Mouse (Mus musculus) left cerebral cortex, postnatal 10 days (tissue): ENCODE measurements around the gene Cln5. TPM values are rescaled to one million over a fixed set of nuclear protein-coding genes. Genes with fewer than 3 reads are reported as not detected.

Experiments
- DNase-seq, 2 experiments: peaks; one replicate each; pipeline ENCODE4 v3.0.0; 2021 to 2022; ENCODE audit warnings: low spot score in 2 of 2, mixed read lengths in 1 of 2; ENCODE audit errors: extremely low spot score in 1 of 2
- intact Hi-C: fragments of 180-260 bp; cut with DNase I; formaldehyde crosslinking; loops from one replicate; pipeline ENCODE4 v1.15.1; 2025
- total RNA-seq, 2 experiments: library from RNA; stranded (reverse); gene quantifications; 2 replicates each; pipeline ENCODE4 v1.2.3; 2021

Cln5 gene
- 1 to 10 TPM; 5.9 to 6.0 TPM for total RNA-seq

DNA sequence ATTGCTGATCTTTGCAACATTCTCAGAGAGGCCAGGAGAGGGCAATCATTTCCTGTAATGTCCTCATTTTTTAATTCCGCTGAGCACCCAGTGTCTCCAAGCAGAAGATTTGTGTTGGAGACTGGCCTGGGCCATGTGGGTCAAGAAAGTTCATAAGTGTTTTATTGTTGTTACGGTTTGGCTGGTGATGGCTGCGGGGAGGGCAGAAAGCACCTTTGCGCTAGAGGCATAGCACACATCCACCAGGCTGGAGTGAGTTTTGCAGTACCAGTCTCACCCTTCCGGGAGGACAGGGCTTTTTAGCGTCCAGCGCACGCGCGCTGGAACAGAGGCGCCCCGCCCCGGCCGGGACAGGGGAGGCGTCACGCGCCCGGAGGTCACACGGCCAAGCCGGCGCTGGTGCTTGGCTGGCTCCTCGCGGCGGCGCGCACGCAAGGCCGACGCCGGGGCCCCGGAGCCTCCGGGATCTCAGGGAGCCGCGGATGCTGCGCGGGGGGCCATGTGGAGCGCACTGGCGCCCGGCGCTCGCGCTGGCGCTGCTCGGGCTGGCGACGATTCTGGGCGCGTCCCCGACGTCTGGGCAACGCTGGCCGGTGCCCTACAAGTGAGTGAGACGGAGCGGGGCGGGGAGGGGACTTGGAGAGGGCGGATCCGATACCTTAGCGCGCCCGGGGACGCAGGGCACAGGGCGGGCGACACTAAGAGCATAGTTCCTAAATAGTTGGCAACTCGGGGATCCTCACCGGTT lies at the start of gene Cln5:
Gene Cln5 (plus strand): TSS at position 353 of the 748 bp plus-strand sequence.
- peak; percentile 79 to 97 for DNase-seq
- intact Hi-C loops, result loop anchor here (10.0 kb wide), 1 partner anchor 465 kb away; no protein-coding TSS in a partner anchor

DNA sequence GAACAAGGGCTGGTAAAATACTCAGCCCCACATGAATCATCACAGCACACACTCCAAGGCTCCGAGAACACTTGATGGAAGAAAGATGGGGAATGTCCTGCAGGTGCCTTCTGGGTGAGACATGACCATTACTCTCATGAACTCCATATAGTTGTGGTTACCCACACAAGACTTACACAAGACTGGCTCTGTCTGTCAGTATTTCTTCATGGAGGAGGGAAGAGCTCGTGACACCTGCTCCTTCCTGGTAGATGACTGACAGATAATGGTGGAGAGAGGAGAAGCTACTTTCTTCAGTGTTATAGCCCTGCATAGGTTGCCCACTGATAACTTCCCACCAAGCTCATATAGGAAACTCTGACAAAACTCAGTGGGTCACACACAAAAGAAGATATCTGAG lies 40.8 kb upstream of the Cln5 start:
- no peak for DNase-seq
- intact Hi-C loops, result no loop called here

DNA sequence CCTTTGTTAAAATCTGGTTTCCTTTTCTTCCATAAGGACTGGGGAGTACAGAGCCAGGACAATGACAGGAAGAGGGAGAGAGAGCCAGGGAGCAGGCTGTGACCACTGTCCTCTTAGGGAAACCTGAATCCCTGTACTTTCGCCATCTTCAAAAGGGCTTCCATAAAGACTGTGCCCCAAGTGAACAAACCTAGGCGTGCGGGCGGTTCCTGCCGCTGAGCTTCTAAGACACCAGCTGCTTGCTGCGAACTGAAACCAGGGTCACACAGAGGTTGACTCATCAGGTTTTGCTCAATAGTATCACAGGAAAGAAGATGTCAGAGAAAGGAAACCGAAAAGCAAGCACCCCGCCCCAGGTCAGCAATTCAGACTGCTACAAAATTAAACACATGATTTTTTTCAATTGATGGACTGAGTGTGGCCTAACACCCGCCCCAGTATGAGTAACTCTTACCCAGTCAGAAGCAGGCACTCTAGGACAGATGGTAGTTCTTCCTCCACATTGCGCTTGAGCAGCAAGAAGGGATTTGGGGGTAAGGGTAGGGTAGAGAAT lies 36.7 kb upstream of the Cln5 start:
- DNase-seq, result no peak
- intact Hi-C loops, result no loop called here

DNA sequence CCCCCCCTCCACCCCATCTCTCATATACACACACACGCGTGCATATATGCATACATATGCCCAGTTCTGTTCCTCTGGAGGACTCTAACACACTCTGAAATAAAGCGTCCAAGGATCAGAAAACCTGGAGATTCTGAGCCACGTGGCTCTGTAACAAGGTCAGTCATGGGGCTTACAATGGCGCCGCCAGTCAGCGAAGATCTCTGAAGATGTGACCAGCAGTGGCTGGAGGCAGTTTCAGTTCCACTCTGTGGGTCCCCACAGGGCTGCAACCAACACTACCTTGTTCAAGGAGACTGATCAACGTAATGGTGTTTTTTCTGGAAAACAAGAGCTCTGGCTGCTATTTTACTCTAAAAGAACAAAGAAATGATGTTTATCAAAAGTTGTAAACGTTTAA lies 35.9 kb upstream of the Cln5 start:
- DNase-seq, result no peak
- intact Hi-C loops, result no loop called here

DNA sequence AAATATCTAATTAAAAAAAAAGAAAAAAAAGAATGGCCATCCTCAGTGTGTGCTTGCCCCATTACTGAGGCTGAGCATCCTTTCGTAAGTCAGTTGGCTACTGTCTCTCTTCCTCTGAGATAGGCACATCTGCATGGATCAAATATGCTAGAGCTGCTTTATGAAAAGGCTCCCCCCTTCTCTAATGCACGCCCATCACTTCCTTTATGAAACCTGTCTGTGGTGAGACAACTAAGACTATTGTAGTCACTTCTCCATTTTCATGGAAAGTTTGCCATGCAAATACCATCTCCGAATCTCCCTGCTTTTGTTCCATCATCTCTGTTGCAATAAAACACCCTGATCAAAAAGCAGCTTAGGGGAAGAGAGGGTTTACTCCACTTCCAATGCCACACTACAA lies 33.0 kb upstream of the Cln5 start:
- intact Hi-C loops, result no loop called here
- no peak for DNase-seq

DNA sequence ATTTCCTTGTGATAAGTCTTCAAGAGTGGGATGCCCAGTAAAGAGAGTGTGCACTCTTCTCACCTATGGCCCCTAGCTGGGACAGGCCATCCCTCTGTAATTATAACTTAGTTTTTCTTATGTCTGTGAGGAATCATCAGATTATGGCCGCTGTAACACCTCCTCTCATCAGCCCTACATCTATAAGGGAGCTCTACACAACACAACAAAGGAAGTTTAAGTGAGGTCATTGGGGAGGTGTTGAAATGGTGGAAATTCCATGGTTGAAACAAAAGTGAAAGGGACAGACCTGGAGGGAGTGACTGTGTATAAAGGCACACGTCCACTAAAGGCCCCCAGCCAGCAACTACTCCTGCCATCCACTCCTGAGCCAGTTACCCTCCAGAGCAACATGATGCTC lies 23.3 kb upstream of the Cln5 start, which contains the start of gene Acod1:
Gene Acod1 (plus strand): TSS at position 301 of the 400 bp plus-strand sequence.
- intact Hi-C loops, result no loop called here
- no peak for DNase-seq

DNA sequence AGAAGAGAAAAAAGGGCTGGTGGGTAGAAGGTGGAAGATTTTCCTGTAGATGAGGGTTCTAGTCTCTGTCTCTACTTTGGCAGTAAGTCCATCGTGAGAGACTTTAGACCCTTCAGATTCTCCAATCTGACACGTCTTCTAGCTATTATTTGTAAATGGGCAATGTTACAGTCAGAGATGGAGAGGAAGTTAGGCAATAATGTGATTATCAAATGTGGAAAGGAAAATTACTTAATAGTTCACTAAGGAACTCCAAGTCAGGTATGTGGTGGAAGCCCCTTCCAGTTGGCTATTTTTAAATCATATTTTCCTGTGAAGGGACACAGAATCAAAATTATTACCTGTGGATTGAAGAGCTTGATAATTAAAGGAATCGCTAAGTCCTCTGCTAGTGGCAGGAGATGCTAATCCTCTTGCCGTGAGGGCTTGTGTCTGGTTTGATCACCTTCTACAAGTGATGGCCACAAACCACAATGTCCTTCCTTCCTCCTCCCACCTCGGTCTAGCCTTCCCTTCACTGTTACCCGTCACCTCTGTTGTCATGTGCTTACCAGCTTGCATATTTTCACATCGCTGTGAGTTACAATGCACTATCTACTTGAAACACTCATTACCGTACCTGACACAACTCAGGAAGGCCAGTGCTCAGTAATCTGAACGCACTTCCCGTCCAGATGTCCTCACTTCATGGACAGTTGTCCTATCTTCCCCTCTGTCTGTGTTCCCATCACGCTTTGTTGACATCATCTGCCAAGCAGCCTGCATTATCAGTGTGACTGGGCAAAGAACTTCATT lies 21.5 kb upstream of the Cln5 start:
- intact Hi-C loops, result no loop called here
- DNase-seq, result no peak

DNA sequence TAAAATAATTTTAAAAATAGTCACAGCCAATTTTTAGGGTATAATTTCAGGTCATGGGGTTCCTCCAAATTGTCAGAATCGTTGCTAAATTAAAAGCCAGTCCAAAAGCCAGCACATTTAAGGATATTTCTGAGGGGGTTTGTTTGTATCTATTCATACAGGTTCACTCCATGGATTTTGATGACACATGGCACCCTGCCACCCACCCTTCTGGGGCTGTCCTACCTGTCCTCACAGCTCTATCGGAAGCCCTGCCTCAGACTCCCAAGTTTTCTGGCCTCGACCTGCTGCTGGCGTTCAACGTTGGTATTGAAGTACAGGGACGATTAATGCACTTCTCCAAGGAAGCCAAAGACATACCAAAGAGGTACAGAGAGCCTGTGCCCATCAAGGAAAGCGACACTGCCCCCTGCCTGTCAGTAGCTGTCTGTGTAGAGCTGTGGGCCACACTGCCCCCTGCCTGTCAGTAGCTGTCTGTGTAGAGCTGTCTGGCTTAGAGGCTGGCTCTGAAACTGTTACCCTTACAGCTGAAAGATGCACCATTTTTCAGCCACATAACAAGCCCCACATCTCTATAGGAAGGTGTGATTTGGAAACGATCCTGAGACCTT lies 18.8 kb upstream of the Cln5 start:
- intact Hi-C loops, result loop anchor here (5.0 kb wide), 1 partner anchor 39 kb away; no protein-coding TSS in a partner anchor
- DNase-seq, result peak; percentile 33 to 82

DNA sequence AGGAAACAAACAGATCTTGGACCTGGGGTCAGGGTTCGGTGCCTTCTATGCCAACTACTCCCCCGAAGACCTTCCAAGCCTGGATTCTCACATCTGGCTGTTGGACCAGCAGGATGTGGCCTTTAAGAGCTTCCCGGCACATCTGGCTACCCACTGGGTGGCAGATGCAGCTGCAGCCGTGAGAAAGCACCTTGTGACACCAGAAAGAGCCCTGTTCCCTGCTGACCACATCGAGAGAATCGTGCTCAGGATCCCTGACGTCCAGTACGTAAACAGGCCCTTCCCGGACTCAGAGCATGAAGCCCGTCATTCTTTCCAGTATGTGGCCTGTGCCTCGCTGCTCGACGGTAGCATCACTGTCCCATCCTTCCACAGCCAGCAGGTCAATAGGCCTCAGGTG lies 15.3 kb upstream of the Cln5 start:
- DNase-seq, result no peak
- intact Hi-C loops, result loop anchor here (5.0 kb wide), 1 partner anchor 42 kb away; no protein-coding TSS in a partner anchor

DNA sequence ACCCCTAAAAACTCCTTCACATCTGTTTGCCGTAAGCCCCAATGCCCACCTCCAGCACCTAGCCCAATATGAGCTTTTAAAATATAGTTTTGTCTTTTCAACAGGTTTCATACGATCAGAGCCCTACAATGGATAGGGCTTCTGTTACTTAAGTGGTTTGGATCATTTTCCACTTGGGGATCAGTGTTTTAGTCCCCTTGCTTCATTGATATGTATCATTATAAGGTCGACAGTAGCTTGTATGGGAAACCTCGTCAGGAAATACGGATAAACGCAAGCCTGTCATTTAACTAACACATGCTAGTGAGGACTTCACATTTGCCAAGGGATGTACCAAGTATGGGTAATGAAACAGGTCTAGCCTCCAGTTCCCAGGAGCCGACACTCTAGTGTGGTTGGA lies 13.4 kb upstream of the Cln5 start:
- no peak for DNase-seq
- intact Hi-C loops, result no loop called here

DNA sequence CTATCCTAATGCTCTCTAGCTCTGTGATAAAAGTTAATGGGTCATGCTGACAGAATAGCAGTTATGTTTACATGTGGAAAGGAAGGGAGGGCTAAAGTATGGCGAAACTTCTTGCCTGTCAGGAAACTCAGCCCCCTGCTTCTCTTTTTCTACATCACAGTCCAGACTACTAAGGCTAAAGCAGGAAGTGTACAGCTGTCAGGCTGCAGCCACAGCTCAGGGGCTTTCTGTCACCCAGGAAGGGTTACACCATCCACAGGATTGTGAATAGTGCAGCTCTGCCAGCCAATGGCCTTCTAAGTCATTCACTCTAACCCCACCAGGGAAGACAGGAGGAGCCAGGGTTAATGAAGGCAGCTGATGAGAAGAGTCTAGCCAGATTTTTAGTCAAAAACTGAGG lies 11.0 kb upstream of the Cln5 start:
- intact Hi-C loops, result no loop called here
- DNase-seq, result no peak

DNA sequence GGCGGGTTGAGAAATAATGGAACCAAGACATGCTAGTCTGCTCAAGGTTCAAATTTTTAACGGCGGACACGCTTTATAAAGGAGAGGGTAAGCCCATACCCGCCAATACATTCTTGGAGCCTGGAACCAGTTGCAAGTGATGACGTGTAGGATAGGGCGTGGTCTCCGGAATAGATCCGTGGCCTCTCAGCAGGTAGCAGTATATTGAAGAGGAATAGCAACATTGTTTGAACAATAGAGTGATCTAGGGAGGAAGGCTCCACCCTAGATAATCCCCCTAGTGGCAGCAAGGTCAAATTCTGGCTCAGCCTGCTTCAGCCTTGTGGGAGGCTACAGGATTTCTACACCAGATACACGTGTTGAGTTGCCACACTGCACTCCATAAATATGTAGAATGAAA lies 10.5 kb upstream of the Cln5 start:
- no peak for DNase-seq
- intact Hi-C loops, result no loop called here

DNA sequence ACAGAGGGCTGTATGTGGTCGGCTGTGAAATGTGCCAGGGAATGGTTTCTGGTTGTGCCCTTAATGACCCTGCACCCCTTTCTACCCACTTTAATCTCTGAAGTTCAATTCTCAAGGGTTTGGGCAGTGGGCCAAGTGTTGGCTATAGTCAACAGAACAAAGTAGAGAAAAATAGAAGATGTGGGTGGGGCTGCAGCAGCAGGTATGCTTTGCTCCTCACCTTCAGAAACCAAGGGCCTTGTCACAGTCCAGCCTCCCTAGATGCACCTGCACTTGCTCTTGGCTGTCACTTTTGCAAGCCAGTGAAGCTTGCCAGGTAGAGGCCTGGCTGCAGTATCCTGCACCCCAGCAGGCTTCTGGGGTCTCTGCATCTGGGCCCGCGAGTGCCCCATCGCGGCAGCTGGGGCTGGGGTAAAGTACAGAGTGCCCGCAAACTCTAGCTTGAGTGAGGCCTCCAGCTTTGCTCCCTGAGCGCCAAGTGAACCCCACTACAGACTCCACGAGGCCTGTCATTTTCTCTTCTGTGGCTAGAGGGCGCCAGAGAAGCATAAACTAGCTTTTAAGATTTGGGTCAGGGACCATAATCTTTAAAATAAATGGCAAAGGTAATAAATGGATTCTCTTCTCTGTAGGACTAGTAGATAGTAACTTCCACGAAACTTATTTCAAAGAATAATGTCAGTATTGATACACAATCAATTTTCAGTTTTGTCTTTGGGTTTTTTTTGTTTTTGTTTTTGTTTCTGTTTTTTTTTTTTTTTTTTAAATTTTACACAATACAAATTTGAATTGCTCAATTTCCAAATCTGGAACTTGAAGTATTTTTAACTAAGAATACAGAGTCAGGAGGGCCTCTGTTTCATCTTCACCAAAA lies 4.5 kb upstream of the Cln5 start:
- intact Hi-C loops, result no loop called here
- peak; percentile 58 to 71 for DNase-seq

DNA sequence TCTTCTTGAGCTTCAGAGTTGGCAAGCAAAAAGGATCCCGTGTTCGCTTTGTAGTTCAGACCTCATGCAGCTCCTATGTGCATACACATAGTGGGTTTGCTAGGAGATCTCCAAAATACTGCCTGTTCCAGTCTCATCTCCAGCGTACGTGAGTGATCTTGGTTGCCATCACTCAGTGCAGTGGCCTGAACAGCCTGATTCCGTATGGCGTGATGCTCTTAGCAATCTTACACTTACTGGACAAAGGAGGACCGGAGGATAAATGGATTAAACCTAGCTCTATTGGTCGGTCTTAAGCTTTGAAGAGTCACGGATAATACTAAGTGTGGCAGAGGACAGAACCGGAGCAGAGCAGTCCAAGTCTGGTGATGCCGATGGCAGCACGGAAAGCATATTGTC lies 552 bp upstream of the Cln5 start:
- intact Hi-C loops, result no loop called here

DNA sequence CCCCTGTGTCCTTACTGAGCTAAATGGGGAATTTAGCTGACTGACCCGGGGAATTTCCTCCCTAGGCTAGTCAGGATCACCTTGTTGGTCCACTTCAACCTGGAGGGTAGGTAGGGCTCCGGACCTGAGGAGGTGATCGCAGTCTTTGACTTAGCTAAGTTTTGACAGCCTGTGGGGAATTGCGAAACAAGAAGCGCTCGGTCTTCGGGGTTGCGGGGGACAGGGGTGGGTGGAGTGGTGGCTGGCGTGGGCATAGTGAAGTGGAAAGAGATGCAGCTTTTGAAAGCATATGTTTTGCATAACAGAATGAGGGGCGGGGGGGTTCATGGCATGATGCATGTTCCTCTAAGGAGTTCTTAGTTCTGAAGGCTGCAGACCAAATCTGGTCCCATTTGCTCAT lies 774 bp downstream of the Cln5 start:
- no peak for DNase-seq
- intact Hi-C loops, result loop anchor here (10.0 kb wide), 1 partner anchor 464 kb away; no protein-coding TSS in a partner anchor

More for the DNA sequence above, 552 bp upstream of the Cln5 start:
- no peak for DNase-seq

DNA sequence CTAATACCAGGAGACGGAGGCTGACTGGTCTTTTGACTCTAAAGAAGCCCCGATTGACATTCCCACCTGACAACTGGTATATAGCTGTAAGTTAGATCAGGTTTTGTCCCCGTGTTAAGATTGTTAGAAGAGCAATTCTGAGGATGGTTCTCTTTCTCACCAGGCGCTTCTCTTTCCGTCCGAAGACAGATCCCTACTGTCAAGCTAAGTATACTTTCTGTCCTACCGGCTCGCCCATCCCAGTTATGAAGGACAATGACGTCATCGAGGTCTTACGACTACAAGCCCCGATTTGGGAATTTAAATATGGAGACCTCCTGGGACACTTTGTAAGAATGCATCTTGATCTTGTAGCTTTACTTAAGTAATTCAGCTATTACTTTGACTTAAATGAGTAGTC lies 1.5 kb downstream of the Cln5 start:
- no peak for DNase-seq
- intact Hi-C loops, result loop anchor here (10.0 kb wide), 1 partner anchor 463 kb away; no protein-coding TSS in a partner anchor

DNA sequence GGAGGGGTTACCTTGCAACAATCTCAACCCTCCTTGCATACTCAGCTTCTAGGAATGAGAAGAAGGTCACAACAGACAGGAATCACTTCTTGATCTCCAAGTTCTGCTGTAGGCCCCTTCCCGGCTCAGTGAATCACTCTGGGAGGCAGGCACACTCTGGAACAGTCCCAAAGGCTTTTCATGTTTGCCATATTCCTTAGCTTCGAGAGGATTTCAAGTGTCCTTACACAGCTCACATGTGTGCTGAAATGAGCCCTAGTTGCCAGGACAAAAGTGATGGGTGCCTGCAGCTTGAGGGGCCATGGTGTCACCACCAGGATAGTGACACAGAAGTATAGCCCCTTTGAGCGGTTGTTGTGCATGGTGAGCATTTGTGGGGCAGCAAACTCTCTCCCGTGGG lies 2.7 kb downstream of the Cln5 start:
- no peak for DNase-seq
- intact Hi-C loops, result loop anchor here (10.0 kb wide), 1 partner anchor 462 kb away; no protein-coding TSS in a partner anchor

DNA sequence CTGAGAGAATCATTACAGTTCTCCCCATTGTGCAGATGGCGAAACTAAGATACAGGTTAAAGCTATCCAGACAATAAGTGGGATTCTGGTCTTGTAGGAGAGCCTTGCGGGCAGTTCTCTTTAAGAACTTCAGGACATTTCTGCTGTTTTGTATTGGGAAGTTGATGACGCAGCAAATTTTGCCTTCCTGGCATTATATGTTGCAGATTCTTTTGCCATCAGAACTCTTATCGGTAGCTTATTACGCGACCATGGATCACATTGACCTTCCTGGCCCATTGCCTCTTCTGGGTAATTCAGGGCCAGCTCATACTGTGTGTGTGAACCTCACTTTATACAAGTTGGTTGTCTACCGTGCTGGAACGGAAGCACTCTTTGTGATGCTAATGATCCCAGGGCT lies 3.8 kb downstream of the Cln5 start:
- DNase-seq, result no peak
- intact Hi-C loops, result loop anchor here (10.0 kb wide), 1 partner anchor 461 kb away; no protein-coding TSS in a partner anchor
